Mouse (Mus musculus): ENCODE results near the gene Sympk.

- TF ChIP-seq CTCF (IDR thresholded peaks at IDR 0.05; ENCODE audit: low read depth) (no peak), EP300 (IDR thresholded peaks at IDR 0.05; ENCODE audit: low read depth) (no peak)
Observed at GRCm38 (mm10) chr7:19096421-19096976, 72.3 kb downstream of the Sympk start.
